Mouse (Mus musculus) gastrocnemius, adult 8-10 months (tissue): Measurements from ENCODE around the gene Glra1. TPM values are rescaled to one million over a fixed set of nuclear protein-coding genes. Genes with fewer than 3 reads are reported as not detected.
A peak's percentile ranks its signal among the peaks of the same experiment; 100 is the strongest.
"Not testable (repeated sequence)": the region's sequence is repeated elsewhere in the genome, so short reads cannot be mapped to it uniquely, and the experiment has no call there.

Source experiments
- DNase-seq, 2 experiments: peaks; one replicate each; pipeline ENCODE4 v3.0.0; 2022; ENCODE audit warnings: low spot score in 2 of 2
- total RNA-seq, 4 experiments: library from RNA; stranded (reverse); gene quantifications; 2 replicates each; pipeline ENCODE4 v1.2.4; 2022

The Glra1 gene
- total RNA-seq: not detected

DNA sequence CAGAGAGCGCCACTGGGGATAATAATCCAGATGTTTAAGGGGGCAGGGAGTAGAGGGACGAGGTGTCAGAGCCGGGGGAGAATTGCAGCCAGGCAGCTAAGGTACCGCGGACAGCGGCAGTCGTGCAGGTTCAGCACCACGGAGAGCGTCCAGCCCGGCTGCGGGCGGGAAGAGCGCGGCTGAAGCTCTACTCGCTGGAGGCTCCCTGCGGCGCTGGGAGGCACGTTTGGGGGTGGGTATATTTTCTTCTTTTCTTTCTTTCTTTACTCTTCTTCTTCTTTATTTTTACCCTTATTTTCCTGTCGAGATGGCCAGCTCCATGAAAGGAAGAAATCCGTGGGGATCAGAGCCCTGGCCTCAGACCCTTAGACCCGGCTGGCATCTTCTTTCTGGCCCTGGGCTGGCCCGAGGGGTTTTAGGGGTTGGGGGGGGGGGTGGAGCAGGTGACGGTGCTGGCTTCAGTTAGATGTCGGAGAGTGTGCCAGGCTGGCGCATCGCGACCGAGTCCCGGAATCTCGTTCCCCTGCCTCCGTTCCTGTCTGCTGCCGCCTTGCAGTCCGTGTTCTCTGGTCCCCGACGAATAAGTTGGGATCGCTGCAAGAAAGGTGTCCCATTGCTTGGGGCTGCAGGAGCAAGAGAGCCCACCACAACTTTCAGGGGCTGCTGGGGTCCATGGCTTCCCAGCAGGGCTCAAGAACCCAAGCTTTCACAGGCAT is at the start of gene Glra1:
Glra1 (minus strand) TSS at position 391 of the 716 bp plus-strand sequence.
- peak in 1 of 2 experiments; percentile 6 for DNase-seq

DNA sequence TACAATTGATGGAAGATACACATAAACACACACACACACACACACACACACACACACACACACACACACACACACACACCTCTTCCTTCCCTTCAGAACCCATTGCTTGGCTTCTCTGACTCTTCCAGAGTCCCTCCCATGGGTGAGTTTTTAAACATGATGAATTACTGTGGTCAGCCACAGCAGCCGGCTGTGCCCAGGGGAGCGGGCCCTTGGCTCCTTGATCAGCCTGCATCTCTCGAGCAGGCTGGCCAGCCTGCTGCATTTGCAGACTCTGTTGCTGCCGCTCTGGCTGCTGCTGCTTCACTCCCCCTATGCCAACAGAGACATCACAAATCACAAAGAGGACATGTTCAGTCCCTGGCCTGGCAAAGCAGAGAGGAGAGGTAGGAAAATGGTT is 29.0 kb upstream of the Glra1 start:
- no peak for DNase-seq

DNA sequence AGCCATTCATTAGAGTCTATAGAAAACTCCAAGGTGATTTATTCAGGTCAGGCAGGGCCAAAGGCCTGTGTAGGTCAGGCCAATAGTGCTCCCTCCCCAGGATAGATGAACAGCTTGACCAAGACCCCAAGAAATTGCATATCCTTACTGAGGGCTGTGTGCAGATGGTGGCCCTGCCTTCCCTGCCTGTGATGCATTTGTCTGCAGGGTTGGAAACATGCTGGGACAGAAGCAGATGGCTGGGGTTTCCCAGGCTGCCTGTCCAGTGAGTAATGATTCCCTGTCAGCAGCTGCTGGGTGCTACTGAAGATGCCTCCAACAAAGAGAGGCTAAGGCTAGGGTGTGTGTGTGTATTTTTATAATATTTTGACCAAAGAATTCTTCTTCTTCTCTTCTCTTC is 25.9 kb upstream of the Glra1 start:
- DNase-seq: no peak

DNA sequence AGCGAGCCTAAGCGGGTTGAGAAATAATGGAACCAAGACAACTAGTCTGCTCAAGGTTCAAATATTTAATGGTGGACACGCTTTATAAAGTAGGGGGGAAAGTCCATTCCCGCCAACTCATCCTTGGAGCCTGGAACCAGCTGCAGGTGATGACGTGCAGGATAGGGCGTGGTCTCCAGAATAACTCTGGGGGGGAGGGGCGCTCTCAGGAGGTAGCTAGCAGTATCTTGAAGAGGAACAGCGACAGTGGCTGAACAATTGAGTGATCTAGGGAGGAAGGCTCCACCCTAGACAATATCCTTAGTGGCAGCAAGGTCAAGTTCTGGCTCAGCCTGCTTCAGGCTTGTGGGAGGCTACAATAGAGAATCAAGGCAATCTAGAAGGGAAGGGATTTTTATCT is 6.6 kb upstream of the Glra1 start:
- not testable (repeated sequence) for DNase-seq

DNA sequence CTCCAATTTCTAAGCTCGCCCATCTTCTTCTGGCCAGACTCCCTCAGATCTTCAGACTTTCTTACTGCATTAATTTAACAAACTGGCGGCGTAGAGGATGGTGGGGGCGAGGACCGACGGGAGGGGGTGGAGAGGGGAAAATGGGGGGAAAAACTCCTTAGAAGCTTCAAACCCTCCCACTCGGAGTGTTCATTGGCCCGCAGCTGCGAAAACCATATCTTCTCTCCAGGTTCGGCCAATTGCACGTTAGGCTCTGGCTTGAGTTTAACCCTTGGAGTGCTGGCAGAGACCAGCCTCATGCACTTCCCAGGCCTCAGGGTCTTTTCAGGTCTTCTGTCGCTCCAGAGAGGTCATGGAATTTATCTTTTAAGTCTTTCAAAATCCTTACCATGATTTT is 524 bp upstream of the Glra1 start:
- no peak for DNase-seq

DNA sequence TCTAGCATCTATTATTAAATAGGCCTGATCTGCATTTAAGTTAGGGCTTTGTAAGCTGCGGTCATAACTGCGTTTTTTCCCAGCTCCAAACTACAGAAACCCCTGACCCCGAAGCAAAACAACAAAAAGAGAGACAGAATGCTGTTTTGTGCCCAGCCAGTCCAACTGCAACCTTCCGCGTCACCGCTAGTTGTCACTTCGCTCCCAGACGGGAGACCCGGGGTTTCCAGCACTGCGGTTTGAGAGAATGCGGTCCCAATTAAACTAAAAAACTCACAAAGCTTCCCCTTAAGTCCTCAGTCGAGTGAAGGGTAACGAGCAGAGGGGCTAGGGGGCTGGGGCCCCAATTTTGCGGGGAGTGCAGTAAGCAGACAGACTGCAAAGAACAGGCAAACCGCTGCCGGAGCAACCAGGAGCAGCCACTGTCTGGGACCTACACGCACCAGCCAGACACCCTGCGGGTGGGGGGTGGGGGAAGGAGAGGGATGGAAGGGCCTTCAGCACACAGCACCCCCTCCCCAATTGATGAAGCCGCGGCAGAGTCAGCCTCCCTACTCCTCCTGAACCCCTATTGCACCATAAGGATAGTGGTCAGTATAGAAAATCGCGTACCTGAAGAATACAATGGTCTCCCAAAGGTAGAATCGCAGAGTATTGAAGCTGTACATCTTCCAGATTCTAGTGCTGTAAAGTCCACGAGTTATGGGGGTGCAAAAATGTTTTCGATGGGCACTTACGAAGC is 761 bp downstream of the Glra1 start:
- no peak for DNase-seq

DNA sequence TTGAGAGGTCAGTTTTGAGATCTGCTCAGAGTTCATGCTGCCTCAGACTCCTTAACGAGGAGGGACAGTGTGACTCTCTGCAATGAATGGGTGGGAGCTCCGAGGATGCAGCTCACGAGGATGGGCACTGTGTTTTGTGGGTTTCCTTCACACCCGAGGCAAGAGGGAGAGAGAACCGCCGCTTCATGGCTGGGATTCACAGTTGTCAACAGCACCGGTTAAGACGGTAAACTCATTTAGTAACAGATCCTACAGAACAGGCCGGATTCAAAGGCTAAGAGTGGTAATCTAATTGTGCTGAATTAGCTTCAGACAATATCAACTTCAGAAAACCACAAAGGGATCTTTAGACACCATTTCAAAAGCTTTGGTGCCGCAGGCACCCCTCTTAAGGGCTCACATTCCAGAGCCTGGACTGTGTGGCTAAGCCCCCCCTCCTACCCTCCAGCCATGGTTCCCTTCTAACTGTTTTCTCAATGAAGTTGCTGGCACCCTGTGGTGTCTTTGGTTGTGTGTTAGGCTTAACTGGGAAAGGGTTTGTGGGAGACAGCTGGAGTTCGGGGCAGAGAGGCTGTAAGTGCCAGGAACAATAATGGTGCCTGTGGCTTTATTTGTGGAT is 6.4 kb downstream of the Glra1 start:
- no peak for DNase-seq

DNA sequence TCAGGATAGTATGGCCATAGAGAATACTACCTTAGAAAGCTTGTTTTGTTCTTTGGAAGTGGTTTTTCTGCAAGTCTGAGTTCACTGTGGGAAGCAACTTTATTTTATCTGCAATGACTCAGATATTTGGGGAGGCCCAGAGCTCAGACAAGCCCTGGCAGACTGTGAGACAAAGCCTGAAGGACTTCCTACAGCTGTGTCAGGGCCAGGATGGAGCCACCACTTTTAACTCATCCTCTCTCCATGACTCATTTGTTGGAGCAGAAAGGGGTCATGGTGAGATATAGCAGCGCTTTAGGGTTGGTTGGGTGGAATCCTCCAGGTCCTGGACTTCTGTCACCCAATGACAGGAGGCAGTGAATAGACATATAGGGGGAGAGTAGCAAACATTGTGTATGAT is 12.3 kb downstream of the Glra1 start:
- no peak for DNase-seq

DNA sequence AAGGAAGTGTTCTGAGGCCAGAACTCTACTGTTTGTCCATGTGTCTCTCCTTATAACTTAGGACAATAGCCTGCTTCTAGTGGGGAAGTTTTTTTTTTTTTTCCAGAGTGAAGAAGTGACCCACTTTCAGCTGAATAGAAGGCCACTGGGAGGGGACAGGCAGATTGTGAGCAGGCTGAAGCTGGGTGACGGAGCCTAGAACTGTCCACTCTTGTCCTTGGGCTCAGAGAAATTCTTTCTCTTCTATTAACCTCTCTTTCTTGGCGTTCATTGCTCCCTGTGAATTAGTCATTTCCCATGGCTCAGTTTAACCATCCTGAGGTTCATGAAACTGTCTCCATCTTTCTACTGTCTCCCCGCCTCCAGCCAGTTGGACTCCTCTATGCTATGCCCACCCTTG is 13.6 kb downstream of the Glra1 start:
- DNase-seq: no peak

DNA sequence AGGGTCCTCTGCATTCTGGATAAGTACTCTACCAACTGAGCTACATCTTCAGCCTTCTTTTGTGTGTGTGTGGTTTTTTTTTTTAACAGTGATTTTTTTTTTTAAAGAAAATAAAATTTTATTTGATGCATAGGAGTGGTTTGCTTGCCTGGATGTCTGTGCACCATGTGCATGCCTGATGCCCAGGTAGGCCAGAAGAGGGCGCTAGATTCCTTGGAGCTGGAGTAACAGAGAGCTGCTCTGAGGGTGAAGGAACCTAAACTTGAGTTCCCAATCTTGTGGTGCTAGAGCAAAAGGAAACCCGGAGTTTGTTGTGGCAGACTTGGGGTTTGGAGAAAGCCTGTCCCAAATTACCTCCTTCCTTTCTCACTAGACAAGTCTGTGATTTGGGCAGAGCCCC is 16.8 kb downstream of the Glra1 start:
- DNase-seq: no peak

DNA sequence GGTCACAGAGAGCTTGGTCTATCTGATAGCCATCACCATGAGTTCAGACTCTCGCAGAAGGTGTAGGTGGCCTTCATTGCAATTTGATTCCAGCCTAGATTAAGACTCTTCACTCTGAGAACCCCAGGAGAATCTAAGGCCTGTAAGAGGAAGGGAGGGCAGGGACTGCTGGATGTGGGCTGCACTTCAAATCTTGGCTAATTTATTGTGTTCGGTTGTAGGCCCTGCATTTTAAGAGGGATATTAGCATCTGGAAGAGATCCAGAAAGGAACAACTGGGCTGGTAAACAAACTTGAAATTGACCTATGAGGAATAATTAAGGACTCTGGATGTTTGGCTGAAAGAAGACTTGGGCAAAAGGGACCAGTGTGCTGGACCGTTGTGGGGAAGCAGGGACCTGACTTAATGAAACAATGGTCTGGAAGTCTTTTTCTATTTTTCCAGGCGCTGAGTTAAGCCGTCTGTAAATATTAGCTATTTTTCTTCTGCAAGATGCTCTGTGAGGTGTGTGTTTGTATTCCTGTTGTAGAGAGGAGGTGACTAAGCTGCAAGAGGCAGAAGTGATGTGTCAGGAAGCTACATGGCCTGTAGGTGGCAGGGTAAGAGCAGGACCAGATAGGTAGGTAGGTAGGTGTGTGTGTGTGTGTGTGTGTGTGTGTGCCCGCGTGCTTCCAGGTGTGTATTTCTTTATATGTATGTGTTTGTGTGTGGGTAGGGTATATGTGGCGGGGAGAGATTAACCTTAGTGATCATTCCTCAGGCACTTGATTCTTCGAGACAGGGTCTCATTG is 18.4 kb downstream of the Glra1 start:
- no peak for DNase-seq

DNA sequence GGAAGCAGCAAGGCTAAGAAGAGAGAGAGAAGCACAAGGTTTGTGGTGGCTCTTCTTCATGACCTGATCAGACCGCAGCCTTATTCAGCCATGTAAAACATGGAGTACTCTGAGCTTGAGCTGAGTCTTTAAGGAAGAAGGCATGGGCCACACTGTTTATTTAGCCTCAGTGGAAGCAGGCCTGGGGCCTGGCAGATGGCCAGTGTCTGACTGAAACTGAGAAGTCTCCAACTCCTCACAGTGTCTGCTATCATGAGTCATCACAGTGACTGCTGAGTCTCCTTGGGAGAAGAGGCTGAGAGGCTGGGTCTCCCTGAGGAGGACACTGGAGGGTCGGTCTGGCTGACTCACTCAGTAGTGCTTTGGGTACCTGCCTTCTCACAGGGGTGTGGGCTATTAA is 33.6 kb downstream of the Glra1 start:
- DNase-seq: no peak

DNA sequence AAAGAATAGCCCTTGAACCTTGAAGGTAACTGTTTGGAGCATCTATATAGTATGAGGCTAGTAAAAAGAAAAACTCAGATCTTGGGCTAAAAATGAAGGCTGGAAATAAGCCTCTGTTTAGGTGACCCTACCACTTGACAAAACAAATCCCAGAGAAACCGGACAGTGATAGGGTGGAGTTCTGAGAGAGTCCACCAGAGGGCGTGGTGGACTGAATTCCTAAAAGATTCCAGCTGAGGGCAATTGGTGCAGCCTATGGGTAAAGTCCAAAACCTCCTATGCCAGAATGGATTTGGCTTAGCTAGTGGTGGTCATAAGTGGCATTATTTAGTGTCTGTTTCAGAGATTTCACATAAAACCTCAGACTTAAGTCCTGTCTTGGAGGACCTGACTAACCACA is 36.9 kb downstream of the Glra1 start:
- DNase-seq: no peak

DNA sequence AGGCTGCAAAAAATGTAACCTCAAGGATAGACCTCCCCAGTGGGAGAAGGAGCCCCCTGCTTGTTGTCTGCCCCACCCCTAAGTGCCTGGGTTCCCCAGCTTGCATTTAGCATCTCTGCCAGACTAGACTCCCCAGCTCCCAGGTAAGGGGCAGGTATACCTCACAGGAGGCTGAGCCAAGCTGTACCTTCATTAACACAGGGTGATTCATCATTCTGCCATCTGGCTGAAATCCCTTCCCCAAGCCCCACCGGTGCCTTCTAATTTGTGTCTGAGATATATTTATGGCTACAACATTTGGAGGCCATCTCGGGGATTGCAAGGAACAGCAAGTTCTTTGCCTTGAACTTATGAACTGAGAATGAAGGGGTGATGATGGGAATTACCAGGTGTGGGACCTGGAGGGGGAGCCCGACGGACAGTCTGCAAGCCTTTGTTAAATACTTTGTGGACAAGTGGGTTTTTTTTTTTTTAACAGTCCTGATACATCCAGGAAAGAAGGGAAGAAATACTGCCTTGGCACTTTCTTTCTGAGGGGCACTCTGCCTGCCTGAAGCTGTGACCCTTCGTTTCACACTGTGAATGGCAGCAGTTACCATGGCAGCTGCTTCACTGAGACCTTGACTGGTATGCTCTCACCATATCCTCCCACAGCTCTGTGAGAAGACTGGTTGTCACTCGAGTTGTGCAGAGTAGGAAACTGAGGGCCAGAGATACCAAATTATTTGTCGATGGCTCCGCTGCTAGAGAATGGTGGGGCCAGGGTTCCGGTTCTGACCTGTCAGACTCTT is 41.5 kb downstream of the Glra1 start:
- DNase-seq: no peak

DNA sequence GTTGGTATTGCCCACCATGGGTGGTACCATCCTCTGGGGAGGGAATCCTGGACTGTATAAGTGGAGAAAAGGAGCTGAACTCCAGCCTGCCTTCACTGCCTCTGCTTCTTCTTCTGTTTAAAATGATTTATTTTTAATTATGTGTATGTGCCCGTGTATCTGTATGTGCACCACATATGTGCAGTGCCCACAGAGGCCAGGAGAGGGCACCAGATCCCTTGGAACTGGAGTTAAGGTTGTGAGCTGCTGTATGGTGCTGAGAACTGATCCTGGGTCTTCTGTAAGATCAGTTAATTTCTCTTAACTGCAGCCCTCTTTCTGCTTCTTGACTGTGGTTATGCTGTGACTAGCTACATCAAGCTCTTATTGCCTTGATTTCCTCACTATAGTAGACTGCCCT is 62.3 kb downstream of the Glra1 start:
- DNase-seq: no peak

DNA sequence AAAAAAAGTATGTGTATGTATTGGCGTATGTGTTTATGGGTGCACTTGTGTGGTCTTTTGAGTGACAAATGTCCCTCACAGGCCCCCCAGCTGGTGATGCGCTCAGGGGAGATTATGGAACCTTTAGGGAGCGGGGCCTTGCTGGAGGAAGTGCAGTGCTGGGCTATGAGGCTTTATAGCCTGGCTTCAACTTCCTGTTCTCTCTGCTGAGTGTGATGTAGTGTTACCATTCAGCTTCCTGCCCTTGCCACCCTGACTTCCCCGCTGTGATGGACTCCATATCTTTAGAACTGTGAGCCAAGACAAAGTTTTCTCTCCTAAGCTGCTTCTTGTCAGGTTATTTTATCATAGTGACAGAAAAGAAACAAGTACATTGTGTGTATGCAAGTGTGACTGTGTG is 65.3 kb downstream of the Glra1 start:
- DNase-seq: no peak

DNA sequence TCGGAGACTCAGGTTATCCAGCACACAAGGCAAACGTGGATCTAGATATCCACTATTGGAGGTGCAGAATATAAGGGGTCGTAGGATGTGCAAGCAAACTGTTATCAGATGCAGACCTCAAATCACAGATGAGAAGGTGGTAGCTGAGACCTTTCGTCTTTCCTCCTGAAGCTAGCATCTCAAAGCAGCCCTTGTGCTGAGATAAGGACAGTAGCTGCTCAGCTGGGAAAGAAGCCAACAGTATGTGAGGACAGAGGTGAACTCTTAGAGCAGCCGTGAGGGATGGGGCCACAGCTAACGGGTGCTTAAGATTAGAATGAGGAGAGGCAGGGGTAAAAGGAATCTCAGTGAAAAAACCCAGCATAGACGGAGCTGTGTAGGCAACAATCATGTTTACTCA is 65.9 kb downstream of the Glra1 start:
- no peak for DNase-seq

DNA sequence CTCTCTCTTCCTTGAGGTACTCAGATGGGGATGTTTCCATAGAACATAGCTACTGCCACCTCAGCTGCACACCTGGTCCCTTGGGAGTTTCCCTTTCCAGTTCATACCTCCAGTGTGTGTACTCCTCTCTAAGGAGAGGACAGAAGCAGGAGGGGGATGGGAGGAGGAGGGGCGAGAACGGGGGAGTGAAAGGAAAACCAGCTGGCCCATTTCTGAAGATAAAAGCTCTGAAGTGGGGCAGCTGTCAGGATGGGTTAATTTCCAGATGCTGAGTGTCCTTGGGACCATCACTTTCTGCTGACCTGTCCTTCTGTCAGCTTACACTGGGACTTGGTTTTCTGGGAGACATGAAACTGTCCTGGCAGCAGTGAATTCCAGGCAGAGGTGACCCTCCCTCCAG is 73.2 kb downstream of the Glra1 start:
- no peak for DNase-seq

DNA sequence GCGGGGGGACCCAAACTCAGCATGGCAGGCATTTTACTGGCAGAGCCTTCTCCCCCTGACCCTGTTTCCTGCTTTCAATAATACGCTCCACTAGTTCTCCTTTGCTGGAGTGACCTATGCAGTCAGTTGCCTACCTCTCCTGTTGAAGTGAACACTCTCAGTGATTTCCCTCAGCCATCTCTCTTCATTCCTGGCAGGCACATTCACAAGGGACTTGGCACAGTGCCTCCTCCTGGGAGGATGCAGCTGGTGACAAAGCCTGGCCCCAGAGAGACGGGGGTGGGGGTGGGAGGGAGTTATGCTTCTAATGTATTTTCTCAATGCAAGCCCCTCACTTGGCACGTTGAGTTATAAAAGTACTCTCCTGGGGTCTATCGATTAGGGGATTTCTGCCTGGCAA is 74.6 kb downstream of the Glra1 start:
- DNase-seq: no peak

DNA sequence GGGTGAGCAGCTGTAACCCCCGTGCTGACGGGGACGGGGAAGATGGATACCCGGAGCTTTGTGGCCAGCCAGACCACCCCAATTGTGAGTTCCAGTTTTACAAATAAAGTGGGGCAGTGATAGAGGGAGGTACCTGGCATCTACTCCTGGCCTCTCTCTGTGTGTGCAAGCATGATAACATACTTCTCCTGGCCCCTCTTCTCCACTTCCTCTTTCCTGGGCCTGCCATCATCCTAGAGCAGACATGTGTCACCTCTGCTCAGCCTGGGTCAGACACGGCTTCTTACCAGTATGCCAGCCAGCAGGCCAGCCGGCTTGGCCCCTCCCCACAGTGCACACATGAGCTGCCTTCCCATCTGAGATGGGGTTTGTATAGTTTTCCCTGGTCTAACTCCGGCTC is 77.3 kb downstream of the Glra1 start:
- DNase-seq: no peak
